Mouse (Mus musculus) heart, postnatal 0 days (tissue): ENCODE measurements around the gene Pafah1b1.

Experiments used
- CTCF ChIP-seq: IDR thresholded peaks from 2 replicates; pipeline ENCODE4 v1.5.1; 2016; ENCODE audit warnings: antibody characterized with exemption, control low read depth, low read depth
- EP300 ChIP-seq: IDR thresholded peaks from 2 replicates; pipeline ENCODE4 v1.6.1; 2016; ENCODE audit warnings: antibody characterized with exemption, low read depth

GRCm38 (mm10) chr11:74638791-74639411 lies 85.6 kb downstream of the Pafah1b1 start:
- no peak for TF ChIP-seq EP300
- no peak for TF ChIP-seq CTCF
